Mouse (Mus musculus) CH12.LX (cell line): ENCODE data around the gene Irak3.

Experiments
- CTCF ChIP-seq, 2 experiments: IDR thresholded peaks in 1 of 2; conservative IDR thresholded peaks in 1 of 2; 2 replicates each; pipeline ENCODE4 v1.5.1; 2011 to 2012; ENCODE audit warnings: low read depth in 2 of 2, low read length in 2 of 2, improper control_type of control experiment in 1 of 2, inconsistent platforms in 1 of 2, mild to moderate bottlenecking in 1 of 2, moderate library complexity in 1 of 2
- ELF1 ChIP-seq: IDR thresholded peaks from 2 replicates; pipeline ENCODE4 v1.6.1; 2014; ENCODE audit warnings: low read depth, mild to moderate bottlenecking, inconsistent platforms, low read length, improper control_type of control experiment
- HCFC1 ChIP-seq: IDR thresholded peaks from 2 replicates; pipeline ENCODE4 v1.6.1; 2012; ENCODE audit warnings: low read depth, mild to moderate bottlenecking, inconsistent platforms, low read length, improper control_type of control experiment
- POLR2A ChIP-seq: IDR thresholded peaks from 2 replicates; pipeline ENCODE4 v1.6.1; 2011; ENCODE audit warnings: low read depth, mild to moderate bottlenecking, improper control_type of control experiment, low read length
- ZMIZ1 ChIP-seq: IDR thresholded peaks from 2 replicates; pipeline ENCODE4 v1.6.1; 2012; ENCODE audit warnings: low read depth, mild to moderate bottlenecking, inconsistent platforms, low read length, improper control_type of control experiment

GRCm38 (mm10) chr10:120164931-120165792 is 36.8 kb downstream of the Irak3 start:
- no peak for TF ChIP-seq HCFC1
- no peak for TF ChIP-seq POLR2A
- no peak for TF ChIP-seq ELF1
- no peak for TF ChIP-seq CTCF (conservative IDR thresholded peaks at IDR 0.05 in 1 of 2, IDR thresholded peaks at IDR 0.05 in 1 of 2; ENCODE audit: low read depth in 2 of 2, low read length in 2 of 2)
- no peak for TF ChIP-seq ZMIZ1
